Mouse (Mus musculus) heart, postnatal 0 days (tissue): ENCODE measurements around the gene Gm49333. TPM values are rescaled to one million over a fixed set of nuclear protein-coding genes. Genes with fewer than 3 reads are reported as not detected.
A peak's percentile ranks its signal among the peaks of the same experiment; 100 is the strongest.

Experiments
- ATAC-seq: fragments of 200-750 bp; cut with Nextera tagmentation; 2 replicates; pipeline ENCODE4 v1.8.0; 2017; ENCODE audit warnings: low read depth, moderate number of reproducible peaks, moderate library complexity; ENCODE audit not compliant: insufficient read depth
- DNase-seq: peaks from one replicate; pipeline ENCODE4 v3.0.0-alpha.2; 2016; ENCODE audit warnings: low spot score
- H3K27ac ChIP-seq: fragments of 300-500 bp; sonication (generic); 2 replicates; pipeline ENCODE4 v1.5.1; 2014; ENCODE audit warnings: low read depth, mild to moderate bottlenecking
- H3K27me3 ChIP-seq: fragments of 300-500 bp; sonication (generic); 2 replicates; pipeline ENCODE4 v1.6.1; 2014; ENCODE audit warnings: low read length, mixed read lengths; ENCODE audit not compliant: control insufficient read depth, insufficient read depth
- H3K36me3 ChIP-seq: fragments of 300-500 bp; sonication (generic); replicated peaks from 2 replicates; pipeline ENCODE4 v1.6.1; 2014; ENCODE audit warnings: low read length, mixed read lengths; ENCODE audit not compliant: control insufficient read depth, insufficient read depth
- H3K4me1 ChIP-seq: fragments of 300-500 bp; sonication (generic); 2 replicates; pipeline ENCODE4 v1.6.1; 2014; ENCODE audit warnings: antibody characterized with exemption; ENCODE audit not compliant: control insufficient read depth, insufficient read depth
- H3K4me2 ChIP-seq: fragments of 300-500 bp; sonication (generic); 2 replicates; pipeline ENCODE4 v1.6.1; 2014; ENCODE audit warnings: low read depth, mild to moderate bottlenecking, low read length, moderate library complexity
- H3K4me3 ChIP-seq: fragments of 300-500 bp; sonication (generic); 2 replicates; pipeline ENCODE4 v1.5.1; 2014; ENCODE audit warnings: low read depth, low read length
- H3K9ac ChIP-seq: fragments of 300-500 bp; sonication (generic); replicated peaks from 2 replicates; pipeline ENCODE4 v1.6.1; 2014; ENCODE audit warnings: low read depth, low read length, mixed read lengths
- H3K9me3 ChIP-seq: fragments of 300-500 bp; sonication (generic); replicated peaks from 2 replicates; pipeline ENCODE4 v1.6.1; 2016; ENCODE audit warnings: low read length; ENCODE audit not compliant: control insufficient read depth
- CTCF ChIP-seq: IDR thresholded peaks from 2 replicates; pipeline ENCODE4 v1.5.1; 2016; ENCODE audit warnings: antibody characterized with exemption, control low read depth, low read depth
- EP300 ChIP-seq: IDR thresholded peaks from 2 replicates; pipeline ENCODE4 v1.6.1; 2016; ENCODE audit warnings: antibody characterized with exemption, low read depth
- WGBS: fragments of 180-500 bp; shearing (Covaris S2); extraction: QIAGEN DNeasy Blood & Tissue Kit; methylation state at CpG from one replicate; pipeline ENCODE4 v1.1.7; 2014; 5-methylcytosine and 5-hydroxymethylcytosine counted together
- polyA plus RNA-seq: library from polyadenylated mRNA; unstranded; fragments of >200 nt; fragmentation: Nextera tagmentation; extraction: Ambion mirVana; gene quantifications from 2 replicates; pipeline ENCODE4 v1.2.1, GENCODE M21; 2015
- total RNA-seq: library from RNA; depleted of rRNA; stranded (reverse); fragments of >200 nt; gene quantifications from 2 replicates; pipeline ENCODE4 v1.2.3, GENCODE M21; 2014; ENCODE audit warnings: low replicate concordance

The Gm49333 gene
- total and polyA plus RNA-seq, 2 experiments from 2014 or later: not detected

GRCm38 (mm10) chr16:20672965-20673705, 61.7 kb downstream of the Gm49333 start:
- peak; percentile 77 for ATAC-seq
- under 1% methylated on average over 34 of the region's 78 CpGs for WGBS
- Histone ChIP-seq H3K9me3 (no peaks in the 10 kb centered on the region), H3K4me2 (peak overlapping the region; percentile 79), H3K27me3 (no peaks in the 10 kb centered on the region), H3K9ac (peak overlapping the region; percentile 98), H3K4me1 (peaks cover 25% of the 10 kb centered on the region), H3K27ac (peak overlapping the region; percentile 97), H3K4me3 (peak overlapping the region; percentile 98), H3K36me3 (peaks cover 36% of the 10 kb centered on the region)
- peak; percentile 49 for DNase-seq
- TF ChIP-seq CTCF (no peak), EP300 (no peak)

GRCm38 (mm10) chr16:20673706-20674303, 62.4 kb downstream of the Gm49333 start:
- TF ChIP-seq EP300 (no peak), CTCF (no peak)
- 3% methylated on average over 14 of the region's 14 CpGs for WGBS
- H3K4me1 ChIP-seq: peaks cover 26% of the 10 kb centered on the region
- H3K27me3 ChIP-seq: no peaks in the 10 kb centered on the region
- ATAC-seq (no peak), DNase-seq (peak; percentile 33)
- H3K36me3 ChIP-seq: peaks cover 42% of the 10 kb centered on the region
- peak overlapping the region; percentile 79 for H3K4me2 ChIP-seq
- H3K9me3 ChIP-seq: no peaks in the 10 kb centered on the region
- peak overlapping the region; percentile 97 for H3K27ac ChIP-seq
- H3K9ac ChIP-seq: peak overlapping the region; percentile 98
- peak overlapping the region; percentile 98 for H3K4me3 ChIP-seq

- Histone ChIP-seq H3K9ac (no peak overlapping the region), H3K27ac (no peak overlapping the region), H3K4me3 (no peak overlapping the region), H3K9me3 (no peaks in the 10 kb centered on the region), H3K4me1 (peaks cover 26% of the 10 kb centered on the region), H3K36me3 (peaks cover 57% of the 10 kb centered on the region), H3K4me2 (no peak overlapping the region), H3K27me3 (no peaks in the 10 kb centered on the region)
- 87% methylated on average over 6 of the region's 6 CpGs for WGBS
- TF ChIP-seq CTCF: no peak
- TF ChIP-seq EP300: no peak
- no peak for DNase-seq
- ATAC-seq: no peak
Measured at GRCm38 (mm10) chr16:20675213-20675612, 63.8 kb downstream of the Gm49333 start.

- no peak for DNase-seq
- no peak overlapping the region for H3K4me3 ChIP-seq
- H3K4me1 ChIP-seq: peaks cover 26% of the 10 kb centered on the region
- H3K27me3 ChIP-seq: no peaks in the 10 kb centered on the region
- WGBS: 85% methylated on average over 4 of the region's 4 CpGs
- TF ChIP-seq EP300: no peak
- no peak for TF ChIP-seq CTCF
- H3K9ac ChIP-seq: no peak overlapping the region
- H3K9me3 ChIP-seq: no peaks in the 10 kb centered on the region
- H3K36me3 ChIP-seq: peaks cover 71% of the 10 kb centered on the region
- H3K4me2 ChIP-seq: no peak overlapping the region
- no peak for ATAC-seq
- H3K27ac ChIP-seq: no peak overlapping the region
Measured at GRCm38 (mm10) chr16:20676702-20677101, 65.3 kb downstream of the Gm49333 start.

- TF ChIP-seq EP300: no peak
- no peak for TF ChIP-seq CTCF
- no peak overlapping the region for H3K4me2 ChIP-seq
- ATAC-seq (no peak), DNase-seq (no peak)
- no peak overlapping the region for H3K4me3 ChIP-seq
- 85% methylated on average over 5 of the region's 5 CpGs for WGBS
- H3K9ac ChIP-seq: no peak overlapping the region
- H3K27me3 ChIP-seq: no peaks in the 10 kb centered on the region
- H3K4me1 ChIP-seq: peaks cover 26% of the 10 kb centered on the region
- H3K27ac ChIP-seq: peak overlapping the region; percentile 35; the same call in 1 of the 2 replicates
- H3K36me3 ChIP-seq: peaks cover 78% of the 10 kb centered on the region
- H3K9me3 ChIP-seq: no peaks in the 10 kb centered on the region
Measured at GRCm38 (mm10) chr16:20677380-20677779, 66.0 kb downstream of the Gm49333 start.
